In the genomic region with DNA sequence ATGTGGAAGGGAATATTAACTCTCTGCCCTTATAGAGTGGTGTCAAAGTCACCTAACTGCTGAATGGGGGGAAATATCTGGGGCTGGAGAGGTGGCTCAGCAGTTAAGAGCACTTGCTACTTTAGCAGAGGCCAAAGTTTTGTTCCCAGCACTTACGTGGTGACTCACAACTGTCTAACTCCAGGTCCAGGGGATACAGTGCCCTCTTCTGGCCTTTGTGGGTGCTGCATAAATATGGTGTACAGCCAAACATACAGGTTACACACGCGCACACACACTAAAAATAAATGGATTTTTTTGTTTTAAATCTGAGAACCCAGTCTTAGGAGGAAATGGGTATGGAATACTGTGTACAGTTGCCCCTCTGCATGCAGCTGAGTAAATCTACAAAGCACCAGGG, we compare ENCODE assay signal across 12 mouse cellular contexts. TPM values are rescaled to one million over a fixed set of nuclear protein-coding genes. Genes with fewer than 3 reads are reported as not detected.
DNase-seq lines count a peak whose midpoint lies in the region; ATAC-seq and TF ChIP-seq lines count a peak whose summit lies in the region.
"Had no signal": no experiment of that assay in that cellular context is flagged by ENCODE, and none has a peak within 500 bp of the region (broad histone marks: within the 10 kb centered on the region; RNA-seq: fewer than 3 reads in every experiment).

No protein-coding gene starts in this region.

- TF ChIP-seq EP300 in stomach, postnatal 0 days (optimal IDR thresholded peaks at IDR 0.05) = no peak

- H3K27ac ChIP-seq in kidney, postnatal 0 days = no peak overlapping the region
- no peak overlapping the region for H3K27ac ChIP-seq in bone marrow, adult 2 months (ENCODE audit: control insufficient read depth, insufficient read depth, low read depth, low read length, poor library complexity)
- no peak overlapping the region for H3K27ac ChIP-seq in stomach, postnatal 0 days (replicated peaks)
- H3K27ac ChIP-seq in forebrain, embryonic 12.5 days = no peak overlapping the region
- H3K27ac ChIP-seq: liver, embryonic 13.5 days had no signal

- H3K4me3 ChIP-seq in kidney, postnatal 0 days (replicated peaks; ENCODE audit: low read depth, low read length) = no peak overlapping the region
- no peak overlapping the region for H3K4me3 ChIP-seq in bone marrow, adult 2 months (replicated peaks; ENCODE audit: control insufficient read depth, low read depth, low read length)
- no peak overlapping the region for H3K4me3 ChIP-seq in stomach, postnatal 0 days (ENCODE audit: low read depth, low read length)
- no peak overlapping the region for H3K4me3 ChIP-seq in forebrain, embryonic 12.5 days (replicated peaks)
- H3K4me3 ChIP-seq: liver, embryonic 13.5 days had no signal

- no peak overlapping the region for H3K9ac ChIP-seq in kidney, postnatal 0 days (ENCODE audit: low read depth, low read length)
- no peak overlapping the region for H3K9ac ChIP-seq in stomach, postnatal 0 days (ENCODE audit: low read length)
- H3K9ac ChIP-seq in forebrain, embryonic 12.5 days = no peak overlapping the region
- H3K9ac ChIP-seq: liver, embryonic 13.5 days had no signal

- no peak for TF ChIP-seq POLR2A in bone marrow, adult 2 months (IDR thresholded peaks at IDR 0.05; ENCODE audit: borderline replicate concordance, control insufficient read depth, low read depth, low read length)

- no peaks in the 10 kb centered on the region for H3K36me3 ChIP-seq in kidney, postnatal 0 days (ENCODE audit: insufficient read depth, low read length)
- no peaks in the 10 kb centered on the region for H3K36me3 ChIP-seq in stomach, postnatal 0 days (ENCODE audit: control insufficient read depth, insufficient read depth, low read length)
- H3K36me3 ChIP-seq in forebrain, embryonic 12.5 days (replicated peaks) = no peaks in the 10 kb centered on the region
- H3K36me3 ChIP-seq: liver, embryonic 13.5 days had no signal

- no peaks in the 10 kb centered on the region for H3K27me3 ChIP-seq in kidney, postnatal 0 days (ENCODE audit: insufficient read depth, low read length)
- no peaks in the 10 kb centered on the region for H3K27me3 ChIP-seq in stomach, postnatal 0 days (ENCODE audit: control insufficient read depth, insufficient read depth, low read length)
- peaks cover 9% of the 10 kb centered on the region; the same call in 1 of the 2 replicates for H3K27me3 ChIP-seq in forebrain, embryonic 12.5 days
- H3K27me3 ChIP-seq: liver, embryonic 13.5 days had no signal

- DNase-seq in kidney, postnatal 0 days (ENCODE audit: low spot score) = no peak
- DNase-seq in kidney, postnatal 14 days = no peak
- peak; percentile 48 for DNase-seq in thymus, postnatal 4 days
- no peak for DNase-seq in thymus, adult 18-20 months
- no peak for DNase-seq in stomach, postnatal 0 days (ENCODE audit: low spot score)
- DNase-seq in retina, postnatal 1 day = no peak
- DNase-seq: adrenal gland, adult 2 months; cerebellum, adult 11-12 months; liver, embryonic 13.5 days had no signal

- TF ChIP-seq CTCF in kidney, postnatal 0 days (IDR thresholded peaks at IDR 0.05; ENCODE audit: low read depth) = peak; percentile 37; the same call in 1 of the 2 replicates
- TF ChIP-seq CTCF in bone marrow, adult 2 months (IDR thresholded peaks at IDR 0.05; ENCODE audit: control insufficient read depth, insufficient read depth, low read length) = 0 out of 2 replicates have a peak, but pooled peaks have one; percentile 19
- peak; percentile 46 for TF ChIP-seq CTCF in stomach, postnatal 0 days (IDR thresholded peaks at IDR 0.05; ENCODE audit: low read depth)

- WGBS in kidney, postnatal 0 days = 97% methylated on average over 3 of the region's 3 CpGs
- 88% methylated on average over 3 of the region's 3 CpGs for WGBS in bone marrow, adult 2 months
- 96% methylated on average over 3 of the region's 3 CpGs for WGBS in stomach, postnatal 0 days
- 91% methylated on average over 3 of the region's 3 CpGs for WGBS in forebrain, embryonic 12.5 days

- ATAC-seq in kidney, postnatal 0 days (replicated peaks; ENCODE audit: low FRiP score, low read depth) = no peak
- ATAC-seq in stomach, postnatal 0 days (ENCODE audit: low FRiP score, low TSS enrichment) = no peak
- ATAC-seq in forebrain, embryonic 12.5 days (ENCODE audit: low FRiP score) = no peak
- ATAC-seq: intestine, embryonic 16.5 days had no signal

- H3K4me2 ChIP-seq in kidney, postnatal 0 days (ENCODE audit: low read length) = no peak overlapping the region
- no peak overlapping the region for H3K4me2 ChIP-seq in stomach, postnatal 0 days (replicated peaks; ENCODE audit: low read depth)
- H3K4me2 ChIP-seq in forebrain, embryonic 12.5 days = no peak overlapping the region
- H3K4me2 ChIP-seq: liver, embryonic 13.5 days had no signal

- H3K9me3 ChIP-seq in kidney, postnatal 0 days (replicated peaks; ENCODE audit: low read length) = no peaks in the 10 kb centered on the region
- no peaks in the 10 kb centered on the region for H3K9me3 ChIP-seq in stomach, postnatal 0 days (ENCODE audit: control insufficient read depth, low read length)
- peaks cover 5% of the 10 kb centered on the region; the same call in 1 of the 2 replicates for H3K9me3 ChIP-seq in forebrain, embryonic 12.5 days
- H3K9me3 ChIP-seq: liver, embryonic 13.5 days had no signal

- no peaks in the 10 kb centered on the region for H3K4me1 ChIP-seq in kidney, postnatal 0 days (replicated peaks; ENCODE audit: insufficient read depth, low read length)
- H3K4me1 ChIP-seq in bone marrow, adult 2 months (ENCODE audit: control insufficient read depth, insufficient read depth, low read length) = no peaks in the 10 kb centered on the region
- no peaks in the 10 kb centered on the region for H3K4me1 ChIP-seq in stomach, postnatal 0 days (replicated peaks; ENCODE audit: control insufficient read depth, insufficient read depth)
- H3K4me1 ChIP-seq in forebrain, embryonic 12.5 days = peaks cover 24% of the 10 kb centered on the region; the same call in 1 of the 2 replicates
- H3K4me1 ChIP-seq: liver, embryonic 13.5 days had no signal

RNA-seq across cellular contexts. Expression of gene Esrrb, which starts 24.7 kb away (rescaled TPM):
- 3.5 and 3.6 TPM in 2 replicates for polyA plus RNA-seq in kidney, postnatal 0 days (2015; fragmentation: Nextera tagmentation; extraction: Ambion mirVana)
- polyA plus RNA-seq in bone marrow, adult 2 months (2011; ENCODE audit: insufficient read depth, insufficient read length, low replicate concordance, missing spikeins) = 12.8 TPM in 1 of 2 replicates, not detected in the other
- polyA plus RNA-seq in stomach, postnatal 0 days (2015; fragmentation: Nextera tagmentation; extraction: Ambion mirVana) = 0.13 and 0.21 TPM in 2 replicates
- polyA plus RNA-seq in forebrain, embryonic 12.5 days (2016; fragmentation: Nextera tagmentation; extraction: Ambion mirVana) = 0.21 and 0.41 TPM in 2 replicates
- polyA plus RNA-seq: liver, embryonic 13.5 days had no signal
